Mouse (Mus musculus) lung, embryonic 14.5 days (tissue): Measurements from ENCODE around the gene Tmem62. TPM values are rescaled to one million over a fixed set of nuclear protein-coding genes. Genes with fewer than 3 reads are reported as not detected.
"Not testable (repeated sequence)": the region's sequence is repeated elsewhere in the genome, so short reads cannot be mapped to it uniquely, and the experiment has no call there.

Source experiments
- ATAC-seq: fragments of 200-750 bp; cut with Nextera tagmentation; 2 replicates; pipeline ENCODE4 v1.8.0; 2017; ENCODE audit warnings: mild to moderate bottlenecking, moderate TSS enrichment, moderate library complexity; ENCODE audit not compliant: insufficient read depth
- DNase-seq: peaks from one replicate; pipeline ENCODE4 v3.0.0-alpha.2; 2015
- H3K27ac ChIP-seq: fragments of 300-500 bp; sonication (generic); 2 replicates; pipeline ENCODE4 v1.5.1; 2014; ENCODE audit warnings: low read depth, mild to moderate bottlenecking, moderate library complexity
- H3K27me3 ChIP-seq: fragments of 300-500 bp; sonication (generic); 2 replicates; pipeline ENCODE4 v1.6.1; 2014; ENCODE audit warnings: low read length, control low read depth; ENCODE audit not compliant: insufficient read depth
- H3K36me3 ChIP-seq: fragments of 300-500 bp; sonication (generic); 2 replicates; pipeline ENCODE4 v1.6.1; 2014; ENCODE audit warnings: control low read depth; ENCODE audit not compliant: insufficient read depth
- H3K4me1 ChIP-seq: fragments of 300-500 bp; sonication (generic); 2 replicates; pipeline ENCODE4 v1.6.1; 2014; ENCODE audit warnings: antibody characterized with exemption, control low read depth; ENCODE audit not compliant: insufficient read depth
- H3K4me2 ChIP-seq: fragments of 300-500 bp; sonication (generic); 2 replicates; pipeline ENCODE4 v1.6.1; 2014; ENCODE audit warnings: mild to moderate bottlenecking
- H3K4me3 ChIP-seq: fragments of 300-500 bp; sonication (generic); 2 replicates; pipeline ENCODE4 v1.5.1; 2014; ENCODE audit warnings: low read depth, low read length
- H3K9ac ChIP-seq: fragments of 300-500 bp; sonication (generic); 2 replicates; pipeline ENCODE4 v1.6.1; 2014
- H3K9me3 ChIP-seq: fragments of 300-500 bp; sonication (generic); 2 replicates; pipeline ENCODE4 v1.6.1; 2016; ENCODE audit warnings: low read depth, low read length, control low read depth
- CTCF ChIP-seq: IDR thresholded peaks from 2 replicates; pipeline ENCODE4 v1.5.1; 2016; ENCODE audit warnings: antibody characterized with exemption, low read depth
- WGBS: fragments of 180-500 bp; shearing (Covaris S2); extraction: QIAGEN DNeasy Blood & Tissue Kit; methylation state at CpG from one replicate; pipeline ENCODE4 v1.1.7; 2014; 5-methylcytosine and 5-hydroxymethylcytosine counted together
- polyA plus RNA-seq: library from polyadenylated mRNA; unstranded; fragments of >200 nt; fragmentation: Nextera tagmentation; extraction: Ambion mirVana; gene quantifications from 2 replicates; pipeline ENCODE4 v1.2.1, GENCODE M21; 2014

Tmem62 gene
- polyA plus RNA-seq, 1 experiment from 2014 or later = 4.1 TPM

DNA sequence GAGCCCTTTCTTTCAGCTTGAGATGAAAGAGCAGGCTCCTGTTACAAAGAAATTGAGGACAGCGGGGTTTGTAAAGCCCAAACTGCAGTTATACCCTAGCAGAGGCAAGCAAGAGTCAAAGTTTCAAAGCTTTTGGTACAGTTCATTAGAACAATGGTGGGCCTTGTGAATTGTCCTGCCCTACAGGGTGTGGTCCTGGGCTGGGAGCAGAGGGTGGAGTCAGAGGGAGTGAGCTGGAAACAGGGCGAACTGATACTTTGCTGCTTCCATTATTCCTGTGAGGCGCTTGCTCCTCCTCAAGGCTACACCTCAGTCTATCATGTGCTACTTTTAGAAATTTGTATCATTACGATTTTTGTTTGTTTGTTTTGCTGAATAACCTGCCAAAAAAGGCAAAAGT lies 14.4 kb downstream of the Tmem62 start:
- no peak for TF ChIP-seq CTCF
- DNase-seq (no peak), ATAC-seq (no peak)
- 66% methylated on average over 4 of the region's 4 CpGs for WGBS
- Histone ChIP-seq H3K4me2 (no peak overlapping the region), H3K9ac (no peak overlapping the region), H3K36me3 (no peaks in the 10 kb centered on the region), H3K27ac (no peak overlapping the region), H3K27me3 (no peaks in the 10 kb centered on the region), H3K4me1 (no peaks in the 10 kb centered on the region), H3K4me3 (no peak overlapping the region), H3K9me3 (no peaks in the 10 kb centered on the region)

DNA sequence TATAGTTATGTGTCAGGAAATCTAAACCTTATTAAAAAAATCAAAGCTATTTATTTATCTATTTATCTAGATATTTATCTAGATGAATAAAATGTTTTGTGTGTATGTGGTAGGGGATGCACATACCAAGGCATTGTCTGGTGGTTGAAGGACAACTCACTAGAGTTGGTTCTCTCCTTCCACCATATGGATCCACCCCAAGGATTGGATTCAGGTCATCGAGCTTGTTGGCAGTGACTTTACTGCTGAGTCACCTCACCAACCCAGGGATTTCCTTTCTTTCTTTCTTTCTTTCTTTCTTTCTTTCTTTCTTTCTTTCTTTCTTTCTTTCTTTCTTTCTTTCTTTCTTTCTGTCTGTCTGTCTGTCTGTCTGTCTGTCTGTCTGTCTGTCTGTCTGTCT lies 19.8 kb downstream of the Tmem62 start:
- WGBS = 59% methylated on average over 1 of the region's 1 CpGs

DNA sequence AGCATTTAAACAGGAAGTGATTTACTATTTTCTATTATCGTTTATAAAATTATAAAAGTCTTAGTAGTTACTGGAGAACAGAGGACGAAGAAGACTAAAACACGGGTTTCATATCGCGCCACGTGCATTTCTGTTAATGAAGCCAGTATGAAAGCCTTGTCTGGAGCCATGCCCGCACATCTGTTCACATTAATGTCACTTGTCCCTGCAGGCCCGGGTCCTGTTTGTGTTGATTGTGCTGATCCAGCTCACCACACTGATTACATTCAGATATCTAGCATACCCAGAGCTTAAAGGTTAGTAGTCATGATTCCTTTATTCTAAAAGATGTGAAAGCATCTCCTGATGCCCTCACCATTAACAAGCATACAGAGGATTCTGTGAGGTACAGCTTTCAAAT lies 22.0 kb downstream of the Tmem62 start:
- WGBS = 80% methylated on average over 8 of the region's 8 CpGs
- Histone ChIP-seq H3K27ac (no peak overlapping the region), H3K36me3 (no peaks in the 10 kb centered on the region), H3K4me3 (no peak overlapping the region), H3K9me3 (no peaks in the 10 kb centered on the region), H3K27me3 (no peaks in the 10 kb centered on the region), H3K9ac (no peak overlapping the region), H3K4me2 (no peak overlapping the region), H3K4me1 (no peaks in the 10 kb centered on the region)
- ATAC-seq (no peak), DNase-seq (no peak)
- TF ChIP-seq CTCF = no peak

More for the DNA sequence above, 19.8 kb downstream of the Tmem62 start:
- H3K9me3 ChIP-seq, DNase-seq, H3K27ac ChIP-seq, H3K4me1 ChIP-seq, H3K36me3 ChIP-seq, H3K27me3 ChIP-seq, H3K4me2 ChIP-seq, H3K9ac ChIP-seq, H3K4me3 ChIP-seq, ATAC-seq: not testable (repeated sequence)

DNA sequence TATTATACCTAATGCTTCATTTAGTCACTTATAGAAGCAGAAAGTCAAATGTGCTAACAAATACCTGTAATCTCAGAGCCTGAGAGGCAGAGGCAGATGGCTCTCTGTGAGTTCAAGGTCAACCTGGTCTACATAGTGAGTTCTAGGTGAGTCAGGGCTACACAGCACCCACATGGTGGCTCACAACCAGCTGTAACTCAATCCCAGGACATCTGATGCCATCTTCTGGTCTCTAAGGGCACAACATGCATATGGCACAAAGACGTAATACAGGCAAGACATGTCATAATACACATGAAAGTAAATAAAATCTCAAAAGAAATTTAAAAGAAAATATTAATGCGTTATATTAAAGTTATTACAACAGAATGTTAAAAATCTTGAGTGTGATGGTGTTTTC lies 26.8 kb downstream of the Tmem62 start:
- WGBS = 59% methylated on average over 2 of the region's 2 CpGs
- no peaks in the 10 kb centered on the region for H3K4me1 ChIP-seq

DNA sequence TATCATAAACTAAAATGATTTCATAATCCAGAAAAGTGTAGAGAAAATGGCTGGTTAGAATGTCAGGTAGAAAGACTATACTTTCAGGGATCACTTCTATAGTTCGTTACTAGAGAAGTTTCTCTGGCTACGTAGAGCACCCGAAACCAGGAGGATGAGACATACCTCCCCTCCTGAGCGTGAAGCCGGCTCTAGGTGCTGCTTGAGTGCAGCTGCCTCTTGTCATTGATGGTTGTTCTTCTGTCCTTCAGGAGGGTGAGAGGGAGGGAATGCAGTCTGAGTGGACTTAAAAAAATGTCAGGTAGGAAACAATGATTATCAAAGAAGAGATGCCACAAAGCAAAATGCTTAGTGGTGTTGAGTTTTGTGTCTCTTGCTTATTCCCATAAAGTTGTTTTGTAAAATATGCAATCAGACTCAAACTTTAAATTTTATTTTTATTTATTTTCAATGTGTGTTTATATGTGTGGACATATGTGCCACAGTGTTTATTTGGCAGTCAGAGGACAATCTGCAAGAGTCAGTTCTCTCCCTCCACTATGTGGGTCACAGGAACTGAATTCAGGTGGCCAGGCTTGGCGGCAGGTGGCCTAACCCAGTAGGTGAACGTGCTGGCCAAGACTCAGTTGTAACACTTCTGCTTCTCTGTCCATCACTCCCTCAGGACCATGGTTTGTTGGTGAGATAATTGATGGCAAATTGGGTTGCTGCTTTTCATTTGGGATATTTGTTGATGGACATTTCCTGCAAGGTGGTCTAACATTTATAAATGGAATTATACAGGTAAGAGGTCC lies 27.4 kb downstream of the Tmem62 start:
- Histone ChIP-seq H3K4me1 (no peaks in the 10 kb centered on the region), H3K27ac (no peak overlapping the region), H3K27me3 (no peaks in the 10 kb centered on the region), H3K9me3 (no peaks in the 10 kb centered on the region), H3K4me2 (no peak overlapping the region), H3K9ac (no peak overlapping the region), H3K4me3 (no peak overlapping the region), H3K36me3 (no peaks in the 10 kb centered on the region)
- no peak for TF ChIP-seq CTCF
- 78% methylated on average over 7 of the region's 7 CpGs for WGBS
- DNase-seq (no peak), ATAC-seq (no peak)

More for the DNA sequence above, 26.8 kb downstream of the Tmem62 start:
- Histone ChIP-seq H3K4me2 (no peak overlapping the region), H3K4me3 (no peak overlapping the region), H3K27me3 (no peaks in the 10 kb centered on the region), H3K9me3 (no peaks in the 10 kb centered on the region), H3K36me3 (no peaks in the 10 kb centered on the region), H3K9ac (no peak overlapping the region), H3K27ac (no peak overlapping the region)
- ATAC-seq = no peak
- peak; percentile 11 for DNase-seq
- TF ChIP-seq CTCF = peak; percentile 48

DNA sequence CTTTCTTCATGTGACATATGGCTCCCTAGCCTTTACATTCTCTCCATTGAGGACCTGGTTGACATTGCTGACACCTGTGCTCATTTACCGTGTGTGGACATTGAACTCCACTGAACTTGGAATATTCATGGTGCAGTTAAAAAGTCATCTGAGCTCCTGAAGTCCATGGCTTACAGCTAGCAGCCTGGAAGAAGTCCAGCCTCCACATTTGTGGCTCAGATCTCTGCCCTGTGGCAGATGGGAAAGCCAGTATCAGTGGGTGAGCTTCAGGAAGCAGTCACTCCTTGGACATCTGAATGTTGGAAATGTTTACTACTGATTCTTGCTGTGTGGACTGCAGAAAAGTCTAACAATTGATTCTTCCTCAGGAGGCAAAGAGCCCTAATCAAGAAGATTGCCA lies 30.2 kb downstream of the Tmem62 start:
- no peak for ATAC-seq

DNA sequence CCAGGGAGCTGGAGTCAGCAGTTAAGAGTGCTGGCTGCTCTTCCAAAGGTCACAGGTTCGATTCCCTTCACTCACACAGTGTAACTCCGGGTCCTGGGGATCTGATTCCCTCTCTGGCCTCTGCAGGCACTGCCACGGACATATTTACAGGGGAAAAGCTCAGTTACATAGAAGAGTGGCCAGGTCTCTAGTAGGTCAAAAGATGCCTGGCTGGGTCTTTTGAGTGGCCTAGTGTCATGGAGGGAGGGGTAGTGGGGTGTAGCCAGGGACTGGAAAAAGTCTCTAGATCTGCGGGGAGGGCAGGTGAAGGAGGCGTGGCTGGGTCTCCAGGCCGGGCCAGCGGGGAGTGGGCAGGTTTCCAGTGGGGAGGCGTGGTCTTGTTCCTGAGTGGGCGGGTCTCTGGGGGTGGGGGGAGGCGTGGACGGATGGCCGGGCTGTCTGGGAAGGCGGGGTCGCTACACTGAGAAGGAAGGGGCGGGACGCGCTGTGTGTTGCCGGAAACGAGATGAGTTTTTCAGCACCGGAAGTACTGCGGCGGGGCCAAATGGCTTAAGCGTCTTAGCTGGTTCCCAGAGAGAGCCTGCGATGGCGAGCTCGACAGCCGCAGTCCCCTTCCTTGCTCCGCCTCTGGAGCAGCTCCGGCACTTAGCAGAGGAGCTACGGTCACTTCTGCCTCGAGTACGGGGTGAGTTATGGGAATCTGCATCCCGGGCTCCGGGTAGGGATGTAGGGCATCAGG lies 31.3 kb downstream of the Tmem62 start, which contains the start of gene Ccndbp1:
TSS of gene Ccndbp1 (plus strand) at position 479 of the 739 bp plus-strand sequence.
- Histone ChIP-seq H3K27ac (peak within 1 kb of the TSS; percentile 28; the same call in 1 of the 2 replicates), H3K27me3 (no peaks in the 10 kb centered on the region), H3K9me3 (no peaks in the 10 kb centered on the region), H3K9ac (peak within 1 kb of the TSS; percentile 61), H3K4me2 (peak within 1 kb of the TSS; percentile 75), H3K36me3 (0 out of 2 replicates have a peak, but pooled peaks cover 11% of the 10 kb centered on the region), H3K4me1 (no peaks in the 10 kb centered on the region), H3K4me3 (peak within 1 kb of the TSS; percentile 71)
- no peak for TF ChIP-seq CTCF
- peak; percentile 96 for DNase-seq
- ATAC-seq = peak; percentile 98
- 2% methylated on average over 32 of the region's 34 CpGs for WGBS

More for the DNA sequence above, 30.2 kb downstream of the Tmem62 start:
- Histone ChIP-seq H3K4me3 (no peak overlapping the region), H3K36me3 (0 out of 2 replicates have a peak, but pooled peaks cover under 1% of the 10 kb centered on the region), H3K4me2 (no peak overlapping the region), H3K27ac (no peak overlapping the region), H3K9ac (no peak overlapping the region), H3K27me3 (no peaks in the 10 kb centered on the region), H3K4me1 (no peaks in the 10 kb centered on the region), H3K9me3 (no peaks in the 10 kb centered on the region)
- no peak for TF ChIP-seq CTCF
- no peak for DNase-seq
- WGBS = 80% methylated on average over 1 of the region's 1 CpGs
